Mouse (Mus musculus): ENCODE results near the gene Ctnna3.
"Not testable (repeated sequence)": the region's sequence is repeated elsewhere in the genome, so short reads cannot be mapped to it uniquely, and the experiment has no call there.

Gene Ctnna3

GRCm38 (mm10) chr10:63429785-63430305 lies at the start of gene Ctnna3:
Gene Ctnna3, plus strand, starts transcription at chr10:63430098.
- DNase-seq, result peak; percentile 90 to 92

- DNase-seq, result peak; percentile 43 to 49
Measured at GRCm38 (mm10) chr10:63381498-63382280, 48.2 kb upstream of the Ctnna3 start, which contains the start of gene Sirt1. Gene Sirt1, minus strand, starts transcription at chr10:63381704.

- DNase-seq, result peak; percentile 79 to 88
Measured at GRCm38 (mm10) chr10:63382372-63383279, 47.3 kb upstream of the Ctnna3 start, which contains the start of gene Dnajc12. Gene Dnajc12, plus strand, starts transcription at chr10:63382443.

- DNase-seq, result not testable (repeated sequence)
Measured at GRCm38 (mm10) chr10:63385897-63386296, 44.0 kb upstream of the Ctnna3 start.

GRCm38 (mm10) chr10:63386444-63386843 lies 43.5 kb upstream of the Ctnna3 start:
- peak; percentile 89 to 94 for DNase-seq

- DNase-seq, result peak in 1 of 2 experiments; percentile 36
Measured at GRCm38 (mm10) chr10:63386991-63387390, 42.9 kb upstream of the Ctnna3 start.

- no peak for DNase-seq
Measured at GRCm38 (mm10) chr10:63388948-63389347, 41.0 kb upstream of the Ctnna3 start.

GRCm38 (mm10) chr10:63396963-63397362 lies 32.9 kb upstream of the Ctnna3 start:
- DNase-seq, result no peak

- peak; percentile 27 to 47 for DNase-seq
Measured at GRCm38 (mm10) chr10:63402731-63403504, 27.0 kb upstream of the Ctnna3 start.

- DNase-seq, result no peak
Measured at GRCm38 (mm10) chr10:63403636-63404035, 26.3 kb upstream of the Ctnna3 start.

- no peak for DNase-seq
Measured at GRCm38 (mm10) chr10:63410162-63410956, 19.5 kb upstream of the Ctnna3 start.

GRCm38 (mm10) chr10:63411674-63412073 lies 18.2 kb upstream of the Ctnna3 start:
- DNase-seq, result not testable (repeated sequence)

- no peak for DNase-seq
Measured at GRCm38 (mm10) chr10:63412756-63413155, 17.1 kb upstream of the Ctnna3 start.

GRCm38 (mm10) chr10:63415287-63415686 lies 14.6 kb upstream of the Ctnna3 start:
- no peak for DNase-seq

- DNase-seq, result no peak
Measured at GRCm38 (mm10) chr10:63415850-63416249, 14.0 kb upstream of the Ctnna3 start.

- DNase-seq, result no peak
Measured at GRCm38 (mm10) chr10:63417061-63417460, 12.8 kb upstream of the Ctnna3 start.

- peak; percentile 30 to 55 for DNase-seq
Measured at GRCm38 (mm10) chr10:63421739-63422735, 7.9 kb upstream of the Ctnna3 start, which contains the start of gene Gm7075. Gene Gm7075, minus strand, starts transcription at chr10:63421789.

GRCm38 (mm10) chr10:63422736-63422992 lies 7.2 kb upstream of the Ctnna3 start:
- no peak for DNase-seq

GRCm38 (mm10) chr10:63423591-63424474 lies 6.1 kb upstream of the Ctnna3 start:
- no peak for DNase-seq
